In genomic region chr8:87452815-87453214, GRCm38 (mm10) we compare ENCODE assay signal across 23 mouse cellular contexts. TPM values are rescaled to one million over a fixed set of nuclear protein-coding genes. Genes with fewer than 3 reads are reported as not detected.
DNase-seq lines count a peak whose midpoint lies in the region; ATAC-seq and TF ChIP-seq lines count a peak whose summit lies in the region.
"Had no signal": no experiment of that assay in that cellular context is flagged by ENCODE, and none has a peak within 500 bp of the region (broad histone marks: within the 10 kb centered on the region; RNA-seq: fewer than 3 reads in every experiment).

No protein-coding gene starts in this region.

- no peak for TF ChIP-seq EP300 in heart, adult 2 months (IDR thresholded peaks at IDR 0.05; ENCODE audit: insufficient read depth, low read depth, low read length)
- TF ChIP-seq EP300 in heart, postnatal 0 days (IDR thresholded peaks at IDR 0.05; ENCODE audit: low read depth): no peak

- H3ac ChIP-seq in myocyte (ENCODE audit: control insufficient read depth, insufficient read length): no peak overlapping the region

- intact Hi-C loops in heart, postnatal 10 days (cut with DNase I): no loop called here
- intact Hi-C loops in heart, adult 2 months (cut with DNase I): no loop called here
- intact Hi-C loops in gastrocnemius, adult 2 months (cut with DNase I): no loop called here

- TF ChIP-seq CTCF in heart, adult 2 months (IDR thresholded peaks at IDR 0.05): no peak
- no peak for TF ChIP-seq CTCF in heart, postnatal 0 days (IDR thresholded peaks at IDR 0.05; ENCODE audit: low read depth)
- no peak for TF ChIP-seq CTCF in gastrocnemius, adult 2 months (IDR thresholded peaks at IDR 0.05)

- H3K27ac ChIP-seq in heart, adult 2 months: peak overlapping the region; percentile 51
- no peak overlapping the region for H3K27ac ChIP-seq in heart, embryonic 11.5 days (ENCODE audit: low read depth, low read length)
- H3K27ac ChIP-seq in heart, postnatal 0 days (ENCODE audit: low read depth): peak overlapping the region; percentile 48
- no peak overlapping the region for H3K27ac ChIP-seq in gastrocnemius, adult 2 months

- H3K4me3 ChIP-seq in heart, adult 2 months: no peak overlapping the region
- H3K4me3 ChIP-seq in heart, embryonic 11.5 days (ENCODE audit: low read depth, low read length): no peak overlapping the region
- no peak overlapping the region for H3K4me3 ChIP-seq in heart, postnatal 0 days (ENCODE audit: low read depth, low read length)
- H3K4me3 ChIP-seq in myocyte: no peak overlapping the region
- H3K4me3 ChIP-seq in gastrocnemius, adult 2 months: no peak overlapping the region

- H3K79me2 ChIP-seq in heart, adult 2 months (replicated peaks; ENCODE audit: control insufficient read depth, insufficient read depth, low read length): no peaks in the 10 kb centered on the region
- no peaks in the 10 kb centered on the region for H3K79me2 ChIP-seq in myocyte (ENCODE audit: control insufficient read depth, insufficient read depth)

- no peaks in the 10 kb centered on the region for H3K9me3 ChIP-seq in heart, embryonic 11.5 days (replicated peaks; ENCODE audit: control insufficient read depth, low read length)
- no peaks in the 10 kb centered on the region for H3K9me3 ChIP-seq in heart, postnatal 0 days (replicated peaks; ENCODE audit: control insufficient read depth, low read length)

- 80% methylated on average over 4 of the region's 4 CpGs for WGBS in heart, adult 2 months
- WGBS in heart, embryonic 11.5 days (ENCODE audit: insufficient replicate concordance): 75% methylated on average over 4 of the region's 4 CpGs
- 87% methylated on average over 4 of the region's 4 CpGs for WGBS in heart, postnatal 0 days

- peaks cover 7% of the 10 kb centered on the region; the same call in 1 of the 2 replicates for H3K4me1 ChIP-seq in heart, adult 2 months (ENCODE audit: control insufficient read depth, insufficient read depth, low read length)
- peaks cover 5% of the 10 kb centered on the region; the same call in 1 of the 2 replicates for H3K4me1 ChIP-seq in heart, embryonic 11.5 days (ENCODE audit: control insufficient read depth, insufficient read depth, low read length)
- peaks cover 19% of the 10 kb centered on the region for H3K4me1 ChIP-seq in heart, postnatal 0 days (ENCODE audit: control insufficient read depth, insufficient read depth)

- ATAC-seq in heart, embryonic 11.5 days (replicated peaks; ENCODE audit: insufficient number of reproducible peaks, low FRiP score, low TSS enrichment): no peak
- peak; percentile 44; the same call in 1 of the 2 replicates for ATAC-seq in heart, postnatal 0 days (ENCODE audit: insufficient read depth, low read depth)
- ATAC-seq: activated CD4-positive, CD25-positive, alpha-beta regulatory T cell, adult 4 months; CD4-positive, CD25-positive, alpha-beta regulatory T cell, adult 4 months; Patski had no signal

- H3K4me2 ChIP-seq in heart, embryonic 11.5 days: no peak overlapping the region
- no peak overlapping the region for H3K4me2 ChIP-seq in heart, postnatal 0 days (ENCODE audit: low read depth, low read length)
- H3K4me2 ChIP-seq in myocyte (ENCODE audit: low read depth): no peak overlapping the region

- no peaks in the 10 kb centered on the region for H3K27me3 ChIP-seq in heart, adult 2 months (ENCODE audit: control insufficient read depth, insufficient read depth, low read length)
- H3K27me3 ChIP-seq in heart, embryonic 11.5 days (ENCODE audit: control insufficient read depth, insufficient read depth, low read length): no peaks in the 10 kb centered on the region
- H3K27me3 ChIP-seq in heart, postnatal 0 days (ENCODE audit: control insufficient read depth, insufficient read depth, low read length): no peaks in the 10 kb centered on the region
- H3K27me3 ChIP-seq in myocyte (ENCODE audit: control insufficient read depth, insufficient read depth, insufficient read length): no peaks in the 10 kb centered on the region

- peak; percentile 89 for DNase-seq in heart, adult 11 months
- no peak for DNase-seq in heart, postnatal 10 days
- no peak for DNase-seq in heart, adult 2 months
- DNase-seq in heart, postnatal 0 days (ENCODE audit: low spot score): no peak
- DNase-seq in heart, adult 18-20 months: no peak
- no peak for DNase-seq in gastrocnemius, adult 2 months
- DNase-seq: adrenal gland, adult 2 months; adrenal gland, adult 8-10 months; adrenal gland, postnatal 10 days; adrenal gland, postnatal 14 days; adrenal gland, postnatal 25 days; adrenal gland, postnatal 36 days; B cell, adult 2 months; cerebellum, adult 11 months; cerebellum, adult 11-12 months had no signal

- no peaks in the 10 kb centered on the region for H3K36me3 ChIP-seq in heart, adult 2 months (ENCODE audit: control insufficient read depth, insufficient read depth, low read length)
- H3K36me3 ChIP-seq in heart, embryonic 11.5 days (ENCODE audit: control insufficient read depth, insufficient read depth, low read length): no peaks in the 10 kb centered on the region
- H3K36me3 ChIP-seq in heart, postnatal 0 days (replicated peaks; ENCODE audit: control insufficient read depth, insufficient read depth, low read length): no peaks in the 10 kb centered on the region
- H3K36me3 ChIP-seq in myocyte (ENCODE audit: control insufficient read depth, insufficient read depth): no peaks in the 10 kb centered on the region
- H3K36me3 ChIP-seq: G1E had no signal

- H3K9ac ChIP-seq in heart, adult 2 months (ENCODE audit: low read depth, low read length): no peak overlapping the region
- no peak overlapping the region for H3K9ac ChIP-seq in heart, embryonic 11.5 days (ENCODE audit: low read depth, low read length)
- H3K9ac ChIP-seq in heart, postnatal 0 days (replicated peaks; ENCODE audit: low read depth, low read length): no peak overlapping the region

- no peak for TF ChIP-seq POLR2A in heart, adult 2 months (IDR thresholded peaks at IDR 0.05; ENCODE audit: insufficient read depth, low read depth, low read length)
- no peak for TF ChIP-seq POLR2A in myocyte (IDR thresholded peaks at IDR 0.05; ENCODE audit: insufficient read length, low read depth)

TF ChIP-seq in myocyte, 11 proteins besides CTCF, POLR2A, EP300 and RAD21:
- no peak for TF ChIP-seq CEBPB (IDR thresholded peaks at IDR 0.05; ENCODE audit: insufficient read depth, poor library complexity, severe bottlenecking)
- no peak for TF ChIP-seq TCF3 (IDR thresholded peaks at IDR 0.05; ENCODE audit: insufficient read length, low read depth)
- TF ChIP-seq USF1 (IDR thresholded peaks at IDR 0.05; ENCODE audit: low read depth): no peak
- TF ChIP-seq SRF (IDR thresholded peaks at IDR 0.05; ENCODE audit: control insufficient read depth, insufficient read length, low read depth): no peak
- peak in 2 of 3 experiments; percentile 51 to 78 for TF ChIP-seq MYOD1 (IDR thresholded peaks at IDR 0.05; ENCODE audit: control insufficient read depth in 1 of 3, insufficient read length in 2 of 3, low read depth in 2 of 3)
- TF ChIP-seq POLR2AphosphoS2 (IDR thresholded peaks at IDR 0.05; ENCODE audit: insufficient read length, low read depth): no peak

RNA-seq across cellular contexts. Expression of gene Cbln1, which starts 19.6 kb away (rescaled TPM):
- total RNA-seq in heart, postnatal 10 days (2021): under 1 TPM; 0.15 to 0.19 TPM
- total RNA-seq in heart, adult 2 months (2021): under 1 TPM; 0.34 to 0.98 TPM
- 0.64 and 1.1 TPM in 2 replicates for polyA plus RNA-seq in heart, adult 2 months (2012; rRNA removed)
- polyA plus RNA-seq in heart, embryonic 11.5 days (2014; fragmentation: Nextera tagmentation; extraction: Ambion mirVana): 0.10 and 0.24 TPM in 2 replicates
- total RNA-seq in heart, postnatal 0 days (2014; rRNA removed; ENCODE audit: low replicate concordance): not detected in 2 replicates
- 0.08 TPM in 1 of 2 replicates, not detected in the other for polyA plus RNA-seq in heart, postnatal 0 days (2015; fragmentation: Nextera tagmentation; extraction: Ambion mirVana)
- total RNA-seq in heart, adult 18-20 months (2021): under 1 TPM; 0.55 to 0.67 TPM
- 0.01 TPM for polyA plus RNA-seq in myocyte (2012; fragmentation: generic; extraction: Trizol)
- total RNA-seq in gastrocnemius, adult 2 months (2021): not detected
- total RNA-seq: CH12.LX, G1E, MEL had no signal
- polyA plus RNA-seq: CD4-positive, CD25-positive, alpha-beta regulatory T cell, adult 4 months; G1E had no signal

Comparison
In these comparisons a context has a peak if more than half of its experiments do, and no peak if none do; other contexts are left out.
1. H3K27ac ChIP-seq: peak in heart, adult 2 months (single experiment) and heart, postnatal 0 days (single experiment); none in heart, embryonic 11.5 days (single experiment) and gastrocnemius, adult 2 months (single experiment).